Comparison of ENCODE assay signal across 8 mouse cellular contexts in the genomic region with DNA sequence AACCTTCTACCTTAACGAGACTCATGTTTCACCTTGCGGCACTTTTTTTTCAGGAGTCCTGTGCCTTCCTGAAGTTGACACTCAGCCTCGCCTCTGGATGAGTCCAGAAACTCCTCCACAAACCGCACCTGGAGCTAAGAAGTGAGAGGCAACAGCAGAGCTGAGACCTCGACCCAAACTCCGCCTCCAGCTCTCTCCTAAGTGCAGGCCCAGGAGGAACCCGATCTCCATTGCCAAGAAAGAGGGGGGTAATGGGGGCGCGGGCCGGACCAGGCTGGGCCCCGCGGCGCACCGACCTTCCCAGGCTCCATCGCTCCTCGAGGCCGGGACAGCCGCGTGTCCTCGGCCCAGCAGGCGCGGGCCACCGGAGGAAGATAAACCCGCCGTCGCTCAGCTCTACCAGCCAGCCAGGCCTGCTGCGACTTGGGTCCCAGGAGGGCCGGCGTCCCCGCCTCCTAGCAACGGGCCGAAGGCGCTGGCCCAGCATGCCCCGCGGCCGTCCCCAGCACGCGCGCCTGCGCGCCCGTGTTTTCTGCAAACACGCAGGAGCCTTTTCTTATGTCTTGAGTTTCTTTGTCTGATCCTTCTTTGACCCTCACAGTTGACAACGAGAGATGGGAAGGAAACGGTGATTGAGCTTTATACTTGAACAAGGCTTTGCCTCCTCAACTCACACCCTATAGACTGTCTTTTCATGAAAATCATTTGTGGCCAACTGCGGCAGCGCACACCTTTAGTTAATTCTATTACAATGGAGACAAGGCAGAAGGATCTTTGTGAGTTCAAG. TPM values are rescaled to one million over a fixed set of nuclear protein-coding genes. Genes with fewer than 3 reads are reported as not detected.
DNase-seq lines count a peak whose midpoint lies in the region; ATAC-seq and TF ChIP-seq lines count a peak whose summit lies in the region.

Gene Wdr60 (minus strand): TSS at position 468 of the 787 bp plus-strand sequence.

- H3K9me3 ChIP-seq in forebrain, embryonic 16.5 days (ENCODE audit: control insufficient read depth, low read length), result no peaks in the 10 kb centered on the region
- no peaks in the 10 kb centered on the region for H3K9me3 ChIP-seq in neural tube, embryonic 15.5 days (replicated peaks)

- intact Hi-C loops in heart, postnatal 36 days (cut with DNase I), result loop anchor here (10.0 kb wide), 1 partner anchor 218 kb away; the partner anchor contains the start of gene Zfp386

- peak within 1 kb of the TSS; percentile 76 for H3K9ac ChIP-seq in forebrain, embryonic 16.5 days (replicated peaks; ENCODE audit: low read depth, low read length)
- peak within 1 kb of the TSS; percentile 88 for H3K9ac ChIP-seq in neural tube, embryonic 15.5 days (replicated peaks)

- no peaks in the 10 kb centered on the region for H3K27me3 ChIP-seq in forebrain, embryonic 16.5 days (replicated peaks; ENCODE audit: control insufficient read depth, insufficient read depth, low read length)
- H3K27me3 ChIP-seq in neural tube, embryonic 15.5 days (replicated peaks), result no peaks in the 10 kb centered on the region

- peak; percentile 100 for ATAC-seq in forebrain, embryonic 16.5 days
- ATAC-seq in neural tube, embryonic 15.5 days (ENCODE audit: low FRiP score), result peak; percentile 97

- peak within 1 kb of the TSS; percentile 62 for H3K4me3 ChIP-seq in forebrain, embryonic 16.5 days (replicated peaks; ENCODE audit: low read length)
- H3K4me3 ChIP-seq in layer of hippocampus, adult 2 months, result peak within 1 kb of the TSS; percentile 75
- peak within 1 kb of the TSS; percentile 89 for H3K4me3 ChIP-seq in lung, adult 2 months (replicated peaks; ENCODE audit: extremely low read depth, low read depth, low read length)
- peak within 1 kb of the TSS; percentile 85 for H3K4me3 ChIP-seq in neural tube, embryonic 15.5 days (replicated peaks)

- peak within 1 kb of the TSS; percentile 54; the same call in 1 of the 2 replicates for H3K27ac ChIP-seq in forebrain, embryonic 16.5 days (ENCODE audit: low read length)
- peak within 1 kb of the TSS; percentile 84 for H3K27ac ChIP-seq in layer of hippocampus, adult 2 months
- peak within 1 kb of the TSS; percentile 85 for H3K27ac ChIP-seq in neural tube, embryonic 15.5 days (replicated peaks)

- peak within 1 kb of the TSS; percentile 61 for H3K4me2 ChIP-seq in forebrain, embryonic 16.5 days (ENCODE audit: low read length)
- peak within 1 kb of the TSS; percentile 77 for H3K4me2 ChIP-seq in neural tube, embryonic 15.5 days

- no peaks in the 10 kb centered on the region for H3K36me3 ChIP-seq in forebrain, embryonic 16.5 days (ENCODE audit: control insufficient read depth, insufficient read depth)
- H3K36me3 ChIP-seq in neural tube, embryonic 15.5 days, result no peaks in the 10 kb centered on the region

- TF ChIP-seq POLR2A in lung, adult 2 months (IDR thresholded peaks at IDR 0.05; ENCODE audit: borderline replicate concordance, extremely low read depth, low read depth, low read length), result peak; percentile 26; the same call in 1 of the 2 replicates

- 0 out of 2 replicates have a peak, but pooled peaks cover 2% of the 10 kb centered on the region for H3K4me1 ChIP-seq in forebrain, embryonic 16.5 days (replicated peaks; ENCODE audit: control insufficient read depth, insufficient read depth, low read length)
- 0 out of 2 replicates have a peak, but pooled peaks cover 2% of the 10 kb centered on the region for H3K4me1 ChIP-seq in lung, adult 2 months (ENCODE audit: control insufficient read depth, insufficient read depth, low read length)
- H3K4me1 ChIP-seq in neural tube, embryonic 15.5 days, result peaks cover 3% of the 10 kb centered on the region; the same call in 1 of the 2 replicates

- 3% methylated on average over 43 of the region's 47 CpGs for WGBS in forebrain, embryonic 16.5 days
- WGBS in lung, adult 2 months, result 4% methylated on average over 47 of the region's 47 CpGs
- 3% methylated on average over 47 of the region's 47 CpGs for WGBS in neural tube, embryonic 15.5 days

- no peak; the same call in 1 of the 2 replicates for TF ChIP-seq CTCF in layer of hippocampus, adult 2 months (conservative IDR thresholded peaks at IDR 0.05)
- no peak for TF ChIP-seq CTCF in lung, adult 2 months (IDR thresholded peaks at IDR 0.05; ENCODE audit: insufficient read depth, low read length)

- peak; percentile 86 for DNase-seq in ES-CJ7 (ENCODE audit: low read depth, low spot score)
- DNase-seq in cerebellum, adult 11-12 months, result peak; percentile 88
- DNase-seq in heart, postnatal 36 days, result peak; percentile 88
- peak; percentile 88 to 91 for DNase-seq in layer of hippocampus, adult 2 months (ENCODE audit: low spot score in 2 of 2)
- peak; percentile 87 for DNase-seq in lung, adult 2 months
- peak; percentile 91 for DNase-seq in testis, postnatal 10 days (ENCODE audit: low spot score)

RNA-seq across cellular contexts. Expression of gene Wdr60, which starts in this region (rescaled TPM):
- polyA plus RNA-seq in forebrain, embryonic 16.5 days (2015; fragmentation: Nextera tagmentation; extraction: Ambion mirVana), result 15.7 and 18.5 TPM in 2 replicates
- 1 to 10 TPM; 2.2 to 2.7 TPM for total RNA-seq in heart, postnatal 36 days (2021)
- total RNA-seq in layer of hippocampus, adult 2 months (2021), result 10 to 100 TPM; 17.9 to 20.6 TPM
- polyA plus RNA-seq in lung, adult 2 months (2012; rRNA removed), result 5.7 and 7.5 TPM in 2 replicates
- 20.9 and 22.1 TPM in 2 replicates for polyA plus RNA-seq in neural tube, embryonic 15.5 days (2015; fragmentation: Nextera tagmentation; extraction: Ambion mirVana)

Comparison
In these comparisons a context has a peak if more than half of its experiments do, and no peak if none do; other contexts are left out.
1. Peak in every context shown above with its lines: DNase-seq, ATAC-seq, H3K4me3 ChIP-seq and H3K27ac ChIP-seq.
2. RNA of gene Wdr60 (total RNA-seq): 17.9 to 20.6 TPM in layer of hippocampus, adult 2 months; 2.2 to 2.7 TPM in heart, postnatal 36 days; every median in the first group is over 4 times any median in the second.